Mouse (Mus musculus): ENCODE measurements around the gene Cacna1e. TPM values are rescaled to one million over a fixed set of nuclear protein-coding genes. Genes with fewer than 3 reads are reported as not detected.

Cacna1e gene
- polyA plus RNA-seq, 2 experiments, result 0.02 to 0.03 TPM

DNA sequence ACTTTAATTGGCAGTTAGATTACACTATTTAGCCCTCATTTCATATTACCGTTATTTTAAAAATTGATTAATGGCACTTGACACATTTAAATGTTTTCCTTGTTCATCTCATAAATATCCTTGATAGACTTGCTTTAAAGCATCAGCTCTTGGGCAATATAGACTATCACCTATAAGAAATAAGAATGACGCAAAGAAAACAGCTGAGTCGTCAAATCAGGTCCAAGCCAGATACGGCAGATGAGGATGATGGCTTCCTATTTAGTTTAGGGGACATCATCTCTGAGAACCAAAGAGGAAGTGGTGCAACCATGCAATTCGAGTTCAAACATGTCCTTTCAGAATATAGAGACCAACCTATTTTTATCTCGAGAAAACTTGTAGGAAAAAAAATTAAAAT is 492.3 kb downstream of the Cacna1e start:
- Histone ChIP-seq H3K27me3 (ENCODE audit: control insufficient read depth, insufficient read depth, low read length) (no peaks in the 10 kb centered on the region), H3K9ac (replicated peaks) (no peak overlapping the region), H3K36me3 (replicated peaks; ENCODE audit: control insufficient read depth, insufficient read depth, low read depth) (no peaks in the 10 kb centered on the region), H3K27ac (no peak overlapping the region), H3K9me3 (ENCODE audit: control insufficient read depth, low read length) (no peaks in the 10 kb centered on the region), H3K4me1 (replicated peaks; ENCODE audit: control insufficient read depth in 2 of 2, insufficient read depth in 2 of 2, low read length in 1 of 2) (no peaks in the 10 kb centered on the region), H3K4me3 (ENCODE audit: insufficient read depth in 1 of 2, low read depth in 2 of 2, low read length in 2 of 2) (no peak overlapping the region), H3K4me2 (ENCODE audit: low read depth) (no peak overlapping the region)
- no peak for TF ChIP-seq EP300 (IDR thresholded peaks at IDR 0.05; ENCODE audit: low read depth)
- no peak for TF ChIP-seq CTCF (IDR thresholded peaks at IDR 0.05; ENCODE audit: low read depth)
- WGBS (ENCODE audit: insufficient replicate concordance), result 58% methylated on average over 6 of the region's 6 CpGs
- ATAC-seq (ENCODE audit: insufficient read depth) (no peak), DNase-seq (ENCODE audit: low read depth in 3 of 3, low spot score in 3 of 3) (no peak)

Other genes with a start within 250 kb of the Cacna1e start
- gene Ier5, start 215.1 kb upstream of the Cacna1e start, polyA plus RNA-seq (2012; rRNA removed), result 4.9 and 5.8 TPM in 2 replicates
- 2.9 and 3.3 TPM in 2 replicates for gene Ier5, start 215.1 kb upstream of the Cacna1e start, polyA plus RNA-seq (2014; fragmentation: Nextera tagmentation; extraction: Ambion mirVana)

Measured in liver, embryonic 14.5 days (tissue).